Mouse (Mus musculus) limb, embryonic 15.5 days (tissue): ENCODE results near the gene Mcpt9. TPM values are rescaled to one million over a fixed set of nuclear protein-coding genes. Genes with fewer than 3 reads are reported as not detected.

Source experiments
- polyA plus RNA-seq: library from polyadenylated mRNA; unstranded; fragments of >200 nt; fragmentation: Nextera tagmentation; extraction: Ambion mirVana; gene quantifications from 2 replicates; pipeline ENCODE4 v1.2.1, GENCODE M21; 2015

Mcpt9 gene
- polyA plus RNA-seq, 1 experiment from 2014 or later: not detected

Other genes with a start within 250 kb of the Mcpt9 start
- gene Adcy4, start 246.4 kb downstream of the Mcpt9 start, polyA plus RNA-seq: 16.8 and 21.3 TPM in 2 replicates
- 35.0 and 37.6 TPM in 2 replicates for gene Ripk3, start 241.6 kb downstream of the Mcpt9 start, polyA plus RNA-seq
- gene Nfatc4, start 207.4 kb downstream of the Mcpt9 start, polyA plus RNA-seq: 89.3 and 95.9 TPM in 2 replicates
- 21.6 and 25.5 TPM in 2 replicates for gene Nynrin, start 176.5 kb downstream of the Mcpt9 start, polyA plus RNA-seq
- gene Cbln3, start 146.1 kb downstream of the Mcpt9 start, polyA plus RNA-seq: 0.24 and 0.46 TPM in 2 replicates
- 18.6 and 20.5 TPM in 2 replicates for gene Khnyn, start 145.5 kb downstream of the Mcpt9 start, polyA plus RNA-seq
- 87.1 and 91.0 TPM in 2 replicates for gene Sdr39u1, start 130.2 kb downstream of the Mcpt9 start, polyA plus RNA-seq
- 401 and 411 TPM in 2 replicates for gene Cma1, start 85.8 kb downstream of the Mcpt9 start, polyA plus RNA-seq
- gene Cma2, start 79.5 kb downstream of the Mcpt9 start, polyA plus RNA-seq: 1.00 and 1.0 TPM in 2 replicates
- 0.14 and 0.35 TPM in 2 replicates for gene Mcpt1, start 12.5 kb downstream of the Mcpt9 start, polyA plus RNA-seq
- 1.6 and 1.9 TPM in 2 replicates for gene Mcpt2, start 11.5 kb upstream of the Mcpt9 start, polyA plus RNA-seq
- gene Mcpt4, start 31.8 kb upstream of the Mcpt9 start, polyA plus RNA-seq: 8.6 and 10.2 TPM in 2 replicates
- 2.1 and 2.3 TPM in 2 replicates for gene Mcpt8, start 54.8 kb upstream of the Mcpt9 start, polyA plus RNA-seq
- 0.53 and 0.72 TPM in 2 replicates for gene Ctsg, start 72.1 kb upstream of the Mcpt9 start, polyA plus RNA-seq
- gene Gzme, start 90.1 kb upstream of the Mcpt9 start, polyA plus RNA-seq: 0.52 TPM in 1 of 2 replicates, not detected in the other
- not detected in 2 replicates for gene Gzmd, start 102.1 kb upstream of the Mcpt9 start, polyA plus RNA-seq
- not detected in 2 replicates for gene Gzmg, start 129.1 kb upstream of the Mcpt9 start, polyA plus RNA-seq
- not detected in 2 replicates for gene Gzmn, start 144.1 kb upstream of the Mcpt9 start, polyA plus RNA-seq
- not detected in 2 replicates for gene Gzmf, start 180.9 kb upstream of the Mcpt9 start, polyA plus RNA-seq
- 0.28 and 0.34 TPM in 2 replicates for gene Gzmc, start 204.2 kb upstream of the Mcpt9 start, polyA plus RNA-seq
- gene Gzmb, start 231.8 kb upstream of the Mcpt9 start, polyA plus RNA-seq: 0.79 and 0.83 TPM in 2 replicates